Mouse (Mus musculus) embryonic fibroblast, embryonic 13.5 days (primary cell): ENCODE measurements around the gene Mrpl51. TPM values are rescaled to one million over a fixed set of nuclear protein-coding genes. Genes with fewer than 3 reads are reported as not detected.
"Not testable (repeated sequence)": the region's sequence is repeated elsewhere in the genome, so short reads cannot be mapped to it uniquely, and the experiment has no call there.

Experiments used
- H3K27ac ChIP-seq: 2 replicates; pipeline ENCODE4 v1.5.1; 2012; ENCODE audit warnings: low read length, control low read depth, inconsistent platforms; ENCODE audit not compliant: insufficient read depth
- H3K4me1 ChIP-seq: 2 replicates; pipeline ENCODE4 v1.6.1; 2011; ENCODE audit warnings: low read length; ENCODE audit not compliant: control insufficient read depth, insufficient read depth
- H3K4me3 ChIP-seq: 2 replicates; pipeline ENCODE4 v1.5.1; 2011; ENCODE audit warnings: mild to moderate bottlenecking, control low read depth, low read length; ENCODE audit not compliant: insufficient read depth
- CTCF ChIP-seq: IDR thresholded peaks from 2 replicates; pipeline ENCODE4 v1.5.1; 2011; ENCODE audit warnings: mild to moderate bottlenecking, control low read depth, low read length, moderate library complexity, borderline replicate concordance; ENCODE audit not compliant: insufficient read depth
- POLR2A ChIP-seq: IDR thresholded peaks from 2 replicates; pipeline ENCODE4 v1.6.1; 2011; ENCODE audit warnings: low read depth, mild to moderate bottlenecking, control low read depth, low read length, moderate library complexity
- polyA plus RNA-seq: library from polyadenylated mRNA; stranded (reverse); fragments of >200 nt; gene quantifications from 2 replicates; pipeline ENCODE4 v1.2.4, GENCODE M21; 2011; ENCODE audit warnings: low read depth; ENCODE audit not compliant: missing spikeins, insufficient read length

The Mrpl51 gene
- polyA plus RNA-seq, 1 experiment: 76.2 TPM

DNA sequence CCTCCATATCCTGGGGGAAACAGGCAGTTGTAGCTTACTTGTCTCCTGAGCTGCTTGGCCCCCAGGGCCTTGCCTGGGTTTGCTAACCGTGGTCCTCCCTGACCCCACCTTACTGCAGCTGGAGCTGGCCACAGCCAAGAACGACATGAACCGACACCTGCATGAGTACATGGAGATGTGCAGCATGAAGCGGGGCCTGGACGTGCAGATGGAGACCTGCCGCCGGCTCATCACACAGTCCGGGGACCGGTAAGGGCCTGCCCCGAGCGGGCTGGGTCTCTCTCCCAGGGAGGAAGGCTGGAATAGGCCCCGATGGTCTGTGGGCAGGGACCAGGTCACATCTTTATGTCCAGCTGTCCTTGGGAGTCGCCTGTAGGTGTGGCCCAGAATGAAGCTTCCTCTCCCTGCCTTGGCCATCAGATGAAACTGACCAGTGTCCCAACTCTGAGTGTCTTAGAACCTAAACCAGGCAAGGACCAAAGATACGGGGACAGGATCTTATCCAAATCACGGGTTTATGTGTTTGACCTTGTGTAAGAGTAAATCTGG is 32.6 kb upstream of the Mrpl51 start:
- Histone ChIP-seq H3K4me3 (no peak overlapping the region), H3K27ac (no peak overlapping the region), H3K4me1 (peaks cover 7% of the 10 kb centered on the region; the same call in 1 of the 2 replicates)
- TF ChIP-seq POLR2A (no peak), CTCF (no peak)

DNA sequence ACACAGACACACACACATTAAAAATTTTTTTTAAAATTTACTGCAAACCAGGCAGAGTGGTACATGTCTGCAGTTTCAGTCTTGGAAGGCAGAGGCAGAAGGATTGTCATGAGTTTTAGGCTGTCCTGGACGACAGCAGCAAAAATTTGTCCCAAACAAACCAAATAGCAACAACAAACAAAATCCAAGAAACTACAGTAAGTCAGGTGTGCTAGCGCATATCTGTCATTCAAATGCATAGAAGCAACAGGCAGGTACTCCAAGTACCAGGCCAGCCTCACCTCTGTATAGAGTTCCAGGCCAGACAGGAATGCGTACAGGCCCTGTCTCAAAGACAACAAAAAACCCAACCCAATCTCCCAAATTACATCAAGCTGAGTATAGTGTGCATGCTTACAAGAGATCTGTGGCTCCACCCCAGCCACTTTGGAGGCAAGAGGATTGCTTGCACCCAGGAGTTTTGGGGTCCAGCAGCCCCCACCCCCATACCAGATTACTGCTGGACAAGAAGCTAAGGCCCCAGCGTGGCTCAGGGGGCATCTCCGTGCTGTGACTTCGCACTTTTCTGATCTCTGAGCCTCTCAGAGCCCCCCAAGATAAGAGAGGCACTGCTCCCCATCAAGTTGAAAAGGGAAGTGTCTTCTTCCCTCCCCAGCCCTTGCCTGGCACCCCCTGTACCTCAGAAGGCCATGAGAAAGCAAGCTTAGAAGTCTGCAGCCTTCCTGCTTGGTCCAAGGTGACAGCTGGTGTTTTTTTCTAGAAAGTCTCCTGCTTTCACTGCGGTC is 31.6 kb upstream of the Mrpl51 start:
- Histone ChIP-seq H3K4me3 (no peak overlapping the region), H3K27ac (peak overlapping the region; percentile 10; the same call in 1 of the 2 replicates), H3K4me1 (peaks cover 7% of the 10 kb centered on the region; the same call in 1 of the 2 replicates)
- TF ChIP-seq CTCF (no peak), POLR2A (no peak)

DNA sequence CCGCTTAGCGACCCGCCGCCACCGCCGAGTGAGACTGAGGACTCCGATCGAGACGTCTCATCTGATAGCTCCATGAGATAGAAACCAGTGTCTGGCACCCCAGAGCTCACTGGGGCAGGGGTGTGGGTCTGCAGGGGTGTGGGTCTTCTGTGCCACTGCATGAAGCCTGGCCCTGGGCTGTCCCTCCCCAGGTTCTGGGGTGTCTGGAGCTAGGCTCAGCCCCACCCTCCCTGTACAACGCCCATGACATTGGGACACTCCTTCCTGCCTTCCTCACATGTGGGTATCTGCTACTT is 31.1 kb upstream of the Mrpl51 start:
- TF ChIP-seq CTCF (no peak), POLR2A (no peak; the same call in none of the 2 replicates)
- Histone ChIP-seq H3K27ac (peak overlapping the region; percentile 10; the same call in 1 of the 2 replicates), H3K4me1 (peaks cover 7% of the 10 kb centered on the region; the same call in 1 of the 2 replicates), H3K4me3 (no peak overlapping the region)

DNA sequence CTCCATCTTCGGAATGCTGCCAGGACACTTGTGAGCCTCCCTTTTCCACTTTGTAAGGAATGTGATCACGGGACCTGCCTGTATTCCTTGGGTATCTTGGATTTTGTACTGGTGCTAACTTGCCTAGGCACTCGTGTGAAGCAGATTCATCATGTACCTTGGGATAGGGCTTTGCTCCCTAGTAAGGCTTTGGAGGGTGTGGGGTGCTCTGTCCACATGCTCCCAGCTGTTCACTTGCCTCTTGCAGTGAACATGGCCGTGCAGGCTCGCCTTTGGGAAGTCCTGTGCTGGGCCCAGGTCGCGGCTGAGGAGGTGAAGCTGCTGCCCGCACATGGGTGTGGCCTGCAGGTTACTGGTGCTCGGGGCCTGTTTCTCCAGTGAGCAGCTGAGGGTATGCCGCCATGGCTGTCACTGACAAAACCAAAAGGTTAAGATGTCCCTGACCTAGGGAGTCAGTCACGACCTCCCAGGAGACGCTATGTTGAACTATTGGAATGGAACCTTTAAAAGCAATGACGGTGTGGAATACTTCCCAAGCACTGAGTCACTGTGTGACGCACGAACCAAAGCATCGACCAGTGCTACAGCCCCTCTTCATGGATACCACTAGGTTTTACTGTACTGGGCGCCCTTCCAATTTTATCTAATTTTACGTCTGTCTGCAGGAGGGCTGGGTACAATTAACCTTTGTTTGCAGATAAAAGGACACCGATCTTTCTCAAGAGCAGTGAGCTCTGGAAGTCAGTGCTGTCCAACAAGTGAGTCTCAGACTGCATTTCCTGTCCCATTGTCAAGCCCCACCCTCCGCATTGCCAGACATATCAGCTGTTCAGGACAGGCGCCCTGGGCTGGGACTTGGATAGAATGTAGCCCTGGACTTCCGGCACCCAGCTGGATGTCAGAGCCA is 30.5 kb upstream of the Mrpl51 start:
- H3K27ac ChIP-seq: peak overlapping the region; percentile 10; the same call in 1 of the 2 replicates
- H3K4me1 ChIP-seq: peaks cover 7% of the 10 kb centered on the region; the same call in 1 of the 2 replicates
- H3K4me3 ChIP-seq: no peak overlapping the region
- peak; percentile 69 for TF ChIP-seq POLR2A
- TF ChIP-seq CTCF: no peak

DNA sequence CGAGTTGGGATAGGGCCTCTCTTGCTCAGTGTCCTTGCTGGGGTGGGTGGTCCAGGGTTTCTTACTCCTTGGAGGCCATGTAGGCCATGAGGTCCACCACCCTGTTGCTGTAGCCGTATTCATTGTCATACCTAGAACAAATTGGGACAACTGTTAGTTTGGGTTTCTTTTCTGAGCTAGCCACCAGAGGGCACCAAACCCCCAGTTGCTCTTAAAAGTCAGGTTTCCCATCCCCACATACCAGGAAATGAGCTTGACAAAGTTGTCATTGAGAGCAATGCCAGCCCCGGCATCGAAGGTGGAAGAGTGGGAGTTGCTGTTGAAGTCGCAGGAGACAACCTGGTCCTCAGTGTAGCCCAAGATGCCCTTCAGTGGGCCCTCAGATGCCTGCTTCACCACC is 29.6 kb upstream of the Mrpl51 start:
- not testable (repeated sequence) for H3K4me1 ChIP-seq, H3K4me3 ChIP-seq, H3K27ac ChIP-seq

DNA sequence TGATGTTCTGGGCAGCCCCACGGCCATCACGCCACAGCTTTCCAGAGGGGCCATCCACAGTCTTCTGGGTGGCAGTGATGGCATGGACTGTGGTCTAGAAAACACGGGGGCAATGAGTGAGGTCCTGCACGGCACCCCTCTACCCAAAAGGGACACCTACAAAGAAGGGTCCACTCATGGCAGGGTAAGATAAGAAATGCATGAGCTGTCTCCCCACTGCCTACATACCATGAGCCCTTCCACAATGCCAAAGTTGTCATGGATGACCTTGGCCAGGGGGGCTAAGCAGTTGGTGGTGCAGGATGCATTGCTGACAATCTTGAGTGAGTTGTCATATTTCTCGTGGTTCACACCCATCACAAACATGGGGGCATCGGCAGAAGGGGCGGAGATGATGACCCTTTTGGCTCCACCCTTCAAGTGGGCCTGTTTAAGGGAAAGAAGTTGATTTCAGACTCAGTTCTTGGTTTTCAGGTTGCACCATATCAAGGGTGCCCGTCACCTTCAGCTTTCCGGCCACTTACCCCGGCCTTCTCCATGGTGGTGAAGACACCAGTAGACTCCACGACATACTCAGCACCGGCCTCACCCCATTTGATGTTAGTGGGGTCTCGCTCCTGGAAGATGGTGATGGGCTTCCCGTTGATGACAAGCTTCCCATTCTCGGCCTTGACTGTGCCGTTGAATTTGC is 28.8 kb upstream of the Mrpl51 start:
- H3K27ac ChIP-seq: not testable (repeated sequence)
- H3K4me3 ChIP-seq: peak overlapping the region; percentile 16
- H3K4me1 ChIP-seq: peaks cover 17% of the 10 kb centered on the region

DNA sequence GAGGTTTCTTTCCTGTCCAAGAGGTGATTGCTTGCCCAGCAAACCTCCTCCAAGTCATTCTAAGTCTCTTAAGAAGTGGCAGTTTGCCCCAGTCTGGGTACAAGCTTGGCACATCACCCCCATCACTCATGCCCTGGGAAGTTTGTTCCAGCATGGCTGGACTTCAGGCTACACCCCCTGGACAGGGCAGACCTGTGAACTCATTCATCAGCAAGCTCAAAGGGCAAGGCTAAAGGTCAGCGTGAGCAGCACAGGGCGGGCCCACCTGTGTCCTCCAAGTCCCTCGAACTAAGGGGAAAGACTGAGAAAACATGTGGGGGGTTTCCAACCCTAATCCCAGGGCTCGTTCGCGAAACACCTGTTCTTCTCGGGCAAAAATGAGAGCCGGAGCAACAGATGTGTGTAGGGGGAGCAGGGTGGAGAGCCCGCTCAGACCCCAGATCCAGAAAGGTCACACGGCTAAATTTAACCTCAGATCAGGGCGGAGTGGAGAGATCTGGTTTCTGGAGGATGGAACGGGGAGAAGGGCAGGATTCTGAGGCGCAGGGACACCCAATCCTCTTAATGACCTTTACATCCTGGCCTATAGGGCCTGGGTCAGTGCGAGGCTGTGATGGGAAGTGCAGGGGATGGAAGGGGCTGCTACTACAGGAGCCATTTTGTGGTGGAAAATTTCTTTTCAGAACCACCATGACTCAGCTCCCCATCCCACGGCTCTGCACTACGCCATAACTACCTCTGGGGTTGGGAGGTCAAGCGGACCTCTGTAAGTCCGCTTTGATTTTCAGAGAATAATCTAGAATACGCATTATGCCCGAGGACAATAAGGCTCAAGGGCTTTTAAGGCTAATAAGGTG is 27.6 kb upstream of the Mrpl51 start:
- Histone ChIP-seq H3K27ac (peak overlapping the region; percentile 85), H3K4me1 (peaks cover 17% of the 10 kb centered on the region), H3K4me3 (peak overlapping the region; percentile 86)
- TF ChIP-seq CTCF (no peak), POLR2A (no peak; the same call in 1 of the 2 replicates)

DNA sequence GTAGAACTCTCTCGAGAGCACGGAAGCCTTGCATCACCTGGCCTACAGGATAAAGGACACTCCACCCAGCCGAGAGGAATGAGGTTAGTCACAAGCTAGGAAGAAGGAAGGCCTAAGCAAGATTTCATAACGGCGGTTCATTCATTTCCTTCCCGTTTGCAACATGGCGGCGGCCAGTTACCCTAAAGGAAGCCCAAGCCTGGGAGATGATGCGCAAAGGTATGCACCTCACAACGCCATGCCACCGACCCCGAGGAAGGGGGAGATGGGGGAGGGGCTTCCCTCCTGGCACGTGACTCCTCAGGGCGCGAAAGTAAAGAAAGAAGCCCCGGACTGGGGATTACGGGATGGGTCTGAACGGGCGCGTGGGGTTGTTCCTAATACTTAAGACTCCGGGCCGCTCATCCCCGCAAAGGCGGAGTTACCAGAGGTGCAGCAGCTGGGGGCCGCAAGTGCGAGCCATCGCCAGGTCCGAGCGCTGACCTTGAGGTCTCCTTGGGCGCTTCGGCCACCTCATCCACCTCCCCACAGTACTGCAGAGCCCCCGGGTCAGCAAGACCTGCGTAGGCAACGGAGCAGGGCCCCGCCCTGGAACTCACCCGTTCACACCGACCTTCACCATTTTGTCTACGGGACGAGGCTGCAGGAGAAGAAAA is 26.8 kb upstream of the Mrpl51 start:
- Histone ChIP-seq H3K27ac (peak overlapping the region; percentile 85), H3K4me3 (peak overlapping the region; percentile 86), H3K4me1 (peaks cover 16% of the 10 kb centered on the region)
- TF ChIP-seq POLR2A: peak; percentile 56
- TF ChIP-seq CTCF: no peak
